Mouse (Mus musculus) lung, embryonic 14.5 days (tissue): Measurements from ENCODE around the gene Pdzd2. TPM values are rescaled to one million over a fixed set of nuclear protein-coding genes. Genes with fewer than 3 reads are reported as not detected.

Source experiments
- ATAC-seq: fragments of 200-750 bp; cut with Nextera tagmentation; 2 replicates; pipeline ENCODE4 v1.8.0; 2017; ENCODE audit warnings: mild to moderate bottlenecking, moderate TSS enrichment, moderate library complexity; ENCODE audit not compliant: insufficient read depth
- DNase-seq: peaks from one replicate; pipeline ENCODE4 v3.0.0-alpha.2; 2015
- H3K27ac ChIP-seq: fragments of 300-500 bp; sonication (generic); 2 replicates; pipeline ENCODE4 v1.5.1; 2014; ENCODE audit warnings: low read depth, mild to moderate bottlenecking, moderate library complexity
- H3K27me3 ChIP-seq: fragments of 300-500 bp; sonication (generic); 2 replicates; pipeline ENCODE4 v1.6.1; 2014; ENCODE audit warnings: low read length, control low read depth; ENCODE audit not compliant: insufficient read depth
- H3K36me3 ChIP-seq: fragments of 300-500 bp; sonication (generic); 2 replicates; pipeline ENCODE4 v1.6.1; 2014; ENCODE audit warnings: control low read depth; ENCODE audit not compliant: insufficient read depth
- H3K4me1 ChIP-seq: fragments of 300-500 bp; sonication (generic); 2 replicates; pipeline ENCODE4 v1.6.1; 2014; ENCODE audit warnings: antibody characterized with exemption, control low read depth; ENCODE audit not compliant: insufficient read depth
- H3K4me2 ChIP-seq: fragments of 300-500 bp; sonication (generic); 2 replicates; pipeline ENCODE4 v1.6.1; 2014; ENCODE audit warnings: mild to moderate bottlenecking
- H3K4me3 ChIP-seq: fragments of 300-500 bp; sonication (generic); 2 replicates; pipeline ENCODE4 v1.5.1; 2014; ENCODE audit warnings: low read depth, low read length
- H3K9ac ChIP-seq: fragments of 300-500 bp; sonication (generic); 2 replicates; pipeline ENCODE4 v1.6.1; 2014
- H3K9me3 ChIP-seq: fragments of 300-500 bp; sonication (generic); 2 replicates; pipeline ENCODE4 v1.6.1; 2016; ENCODE audit warnings: low read depth, low read length, control low read depth
- CTCF ChIP-seq: IDR thresholded peaks from 2 replicates; pipeline ENCODE4 v1.5.1; 2016; ENCODE audit warnings: antibody characterized with exemption, low read depth
- WGBS: fragments of 180-500 bp; shearing (Covaris S2); extraction: QIAGEN DNeasy Blood & Tissue Kit; methylation state at CpG from one replicate; pipeline ENCODE4 v1.1.7; 2014; 5-methylcytosine and 5-hydroxymethylcytosine counted together
- polyA plus RNA-seq: library from polyadenylated mRNA; unstranded; fragments of >200 nt; fragmentation: Nextera tagmentation; extraction: Ambion mirVana; gene quantifications from 2 replicates; pipeline ENCODE4 v1.2.1, GENCODE M21; 2014

Gene Pdzd2
- polyA plus RNA-seq, 1 experiment from 2014 or later: 24.1 TPM

GRCm38 (mm10) chr15:12674026-12674425, 65.7 kb downstream of the Pdzd2 start:
- Histone ChIP-seq H3K4me1 (no peaks in the 10 kb centered on the region), H3K4me3 (no peak overlapping the region), H3K9ac (no peak overlapping the region), H3K27me3 (no peaks in the 10 kb centered on the region), H3K4me2 (no peak overlapping the region), H3K27ac (no peak overlapping the region), H3K9me3 (no peaks in the 10 kb centered on the region), H3K36me3 (no peaks in the 10 kb centered on the region)
- TF ChIP-seq CTCF: no peak
- WGBS: 86% methylated on average over 5 of the region's 5 CpGs
- ATAC-seq: no peak
- DNase-seq: no peak

GRCm38 (mm10) chr15:12667760-12668520, 71.8 kb downstream of the Pdzd2 start:
- no peak for DNase-seq
- no peak overlapping the region for H3K4me3 ChIP-seq

GRCm38 (mm10) chr15:12665946-12666345, 73.8 kb downstream of the Pdzd2 start:
- H3K9ac ChIP-seq: no peak overlapping the region

More at GRCm38 (mm10) chr15:12667760-12668520, 71.8 kb downstream of the Pdzd2 start:
- Histone ChIP-seq H3K9ac (no peak overlapping the region), H3K9me3 (no peaks in the 10 kb centered on the region), H3K4me1 (peaks cover 5% of the 10 kb centered on the region; the same call in 1 of the 2 replicates), H3K27me3 (no peaks in the 10 kb centered on the region), H3K4me2 (peak overlapping the region; percentile 46), H3K27ac (no peak overlapping the region), H3K36me3 (no peaks in the 10 kb centered on the region)
- ATAC-seq: peak; percentile 60
- WGBS: 36% methylated on average over 21 of the region's 21 CpGs
- TF ChIP-seq CTCF: no peak

GRCm38 (mm10) chr15:12663351-12663750, 76.4 kb downstream of the Pdzd2 start:
- Histone ChIP-seq H3K4me2 (no peak overlapping the region), H3K9me3 (no peaks in the 10 kb centered on the region), H3K27me3 (no peaks in the 10 kb centered on the region), H3K4me3 (no peak overlapping the region), H3K9ac (no peak overlapping the region), H3K27ac (no peak overlapping the region), H3K4me1 (peaks cover 5% of the 10 kb centered on the region; the same call in 1 of the 2 replicates), H3K36me3 (no peaks in the 10 kb centered on the region)
- ATAC-seq (no peak), DNase-seq (no peak)
- WGBS: 81% methylated on average over 9 of the region's 9 CpGs
- no peak for TF ChIP-seq CTCF

More at GRCm38 (mm10) chr15:12665946-12666345, 73.8 kb downstream of the Pdzd2 start:
- ATAC-seq: no peak
- no peak for DNase-seq
- 91% methylated on average over 6 of the region's 6 CpGs for WGBS
- TF ChIP-seq CTCF: no peak
- no peaks in the 10 kb centered on the region for H3K36me3 ChIP-seq
- H3K4me1 ChIP-seq: peaks cover 5% of the 10 kb centered on the region; the same call in 1 of the 2 replicates
- H3K27me3 ChIP-seq: no peaks in the 10 kb centered on the region
- no peak overlapping the region for H3K27ac ChIP-seq
- H3K4me3 ChIP-seq: no peak overlapping the region
- H3K4me2 ChIP-seq: no peak overlapping the region
- H3K9me3 ChIP-seq: no peaks in the 10 kb centered on the region

- Histone ChIP-seq H3K9ac (no peak overlapping the region), H3K4me3 (no peak overlapping the region), H3K36me3 (no peaks in the 10 kb centered on the region), H3K27me3 (no peaks in the 10 kb centered on the region), H3K27ac (no peak overlapping the region), H3K4me1 (no peaks in the 10 kb centered on the region), H3K4me2 (no peak overlapping the region), H3K9me3 (no peaks in the 10 kb centered on the region)
- DNase-seq (no peak), ATAC-seq (no peak)
- no peak for TF ChIP-seq CTCF
- WGBS: 73% methylated on average over 9 of the region's 9 CpGs
Measured at GRCm38 (mm10) chr15:12660320-12660719, 79.4 kb downstream of the Pdzd2 start.

GRCm38 (mm10) chr15:12655959-12656662, 83.6 kb downstream of the Pdzd2 start:
- ATAC-seq: no peak
- no peak for DNase-seq

GRCm38 (mm10) chr15:12655316-12655715, 84.4 kb downstream of the Pdzd2 start:
- Histone ChIP-seq H3K27ac (no peak overlapping the region), H3K9ac (no peak overlapping the region), H3K4me2 (no peak overlapping the region), H3K4me1 (no peaks in the 10 kb centered on the region), H3K36me3 (no peaks in the 10 kb centered on the region), H3K27me3 (no peaks in the 10 kb centered on the region), H3K4me3 (no peak overlapping the region), H3K9me3 (no peaks in the 10 kb centered on the region)
- TF ChIP-seq CTCF: no peak
- 94% methylated on average over 7 of the region's 7 CpGs for WGBS
- DNase-seq (no peak), ATAC-seq (no peak)

More at GRCm38 (mm10) chr15:12655959-12656662, 83.6 kb downstream of the Pdzd2 start:
- Histone ChIP-seq H3K4me2 (no peak overlapping the region), H3K4me3 (no peak overlapping the region), H3K27me3 (no peaks in the 10 kb centered on the region), H3K4me1 (no peaks in the 10 kb centered on the region), H3K9ac (no peak overlapping the region), H3K27ac (no peak overlapping the region), H3K9me3 (no peaks in the 10 kb centered on the region), H3K36me3 (no peaks in the 10 kb centered on the region)
- TF ChIP-seq CTCF: no peak
- 76% methylated on average over 6 of the region's 6 CpGs for WGBS
